ENCODE assay signal across 15 mouse cellular contexts in the genomic region with DNA sequence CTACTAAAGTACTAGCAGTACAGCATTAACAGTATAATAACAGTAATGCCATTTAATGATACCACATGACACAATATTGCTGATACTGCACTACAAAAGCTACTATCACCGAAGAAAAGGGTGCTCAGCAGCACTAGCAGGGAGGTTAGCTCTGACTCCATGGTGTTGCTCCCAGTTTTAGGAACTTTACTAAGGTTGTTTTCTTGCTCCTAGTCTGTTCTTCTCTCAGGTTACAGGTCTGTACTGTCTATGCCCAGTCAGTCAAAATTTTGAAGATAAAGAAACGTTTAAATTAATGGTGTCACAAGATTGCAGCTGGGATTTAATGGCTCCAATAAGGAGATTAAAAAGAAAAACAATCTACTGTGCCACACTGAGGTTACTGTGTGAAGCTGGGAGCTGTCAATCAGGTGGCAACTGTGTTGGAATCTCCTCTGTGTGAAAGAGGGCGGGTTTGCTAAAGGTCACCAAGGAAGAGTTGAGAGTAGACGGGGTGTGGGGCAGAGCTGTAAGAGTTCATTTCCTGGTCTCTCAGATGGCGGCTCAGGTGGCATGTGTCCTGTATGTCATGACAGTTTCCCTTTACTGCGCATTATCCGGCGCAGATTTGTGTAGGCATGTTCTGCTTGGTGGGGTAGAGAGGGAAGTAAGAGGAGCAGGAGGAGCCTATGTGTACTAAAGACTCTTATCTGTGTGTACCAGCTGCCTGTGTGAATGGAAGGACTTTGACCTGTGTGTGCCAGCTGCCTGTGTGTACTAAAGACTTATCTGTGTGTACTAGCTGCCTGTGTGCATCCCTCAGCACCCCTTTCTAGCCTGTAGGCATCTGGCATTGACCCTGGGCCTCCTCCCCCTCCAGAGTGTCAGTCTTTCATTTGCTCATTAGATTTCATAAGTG.
DNase-seq lines count a peak whose midpoint lies in the region; ATAC-seq lines count a peak whose summit lies in the region.
"Had no signal": no experiment of that assay in that cellular context is flagged by ENCODE, and none has a peak within 500 bp of the region (broad histone marks: within the 10 kb centered on the region; RNA-seq: fewer than 3 reads in every experiment).

No protein-coding gene starts in this region.

- WGBS in kidney, embryonic 15.5 days = 55% methylated on average over 8 of the region's 8 CpGs
- 32% methylated on average over 8 of the region's 8 CpGs for WGBS in liver, embryonic 15.5 days (ENCODE audit: insufficient replicate concordance)
- WGBS in heart, embryonic 10.5 days = 61% methylated on average over 8 of the region's 8 CpGs

- no peaks in the 10 kb centered on the region for H3K9me3 ChIP-seq in kidney, embryonic 15.5 days (replicated peaks)
- no peaks in the 10 kb centered on the region for H3K9me3 ChIP-seq in liver, embryonic 15.5 days (replicated peaks)
- no peaks in the 10 kb centered on the region for H3K9me3 ChIP-seq in heart, embryonic 10.5 days
- H3K9me3 ChIP-seq: embryonic facial prominence, embryonic 15.5 days; limb, embryonic 15.5 days; megakaryocyte, embryonic 14.5 days had no signal

- intact Hi-C loops in heart, postnatal 14 days (cut with DNase I) = loop anchor here (10.0 kb wide), 1 partner anchor 518 kb away; no protein-coding TSS in a partner anchor

- H3K27ac ChIP-seq in kidney, embryonic 15.5 days = no peak overlapping the region
- no peak overlapping the region for H3K27ac ChIP-seq in liver, embryonic 15.5 days (replicated peaks)
- H3K27ac ChIP-seq in heart, embryonic 10.5 days = no peak overlapping the region
- H3K27ac ChIP-seq: embryonic facial prominence, embryonic 15.5 days; limb, embryonic 15.5 days had no signal

- DNase-seq in CD4-positive, CD25-positive, alpha-beta regulatory T cell, adult 2 months (ENCODE audit: low read depth, low spot score) = peak; percentile 49
- DNase-seq in heart, postnatal 14 days = no peak
- DNase-seq in retina, embryonic 14.5 days (ENCODE audit: low spot score) = no peak
- no peak for DNase-seq in heart, embryonic 10.5 days (ENCODE audit: low spot score)
- no peak for DNase-seq in ovary, postnatal 10 days (ENCODE audit: low spot score)
- DNase-seq: cerebellum, postnatal 36 days; forebrain, postnatal 0 days; heart, adult 11 months; heart, postnatal 36 days had no signal

- no peaks in the 10 kb centered on the region for H3K36me3 ChIP-seq in kidney, embryonic 15.5 days
- no peaks in the 10 kb centered on the region for H3K36me3 ChIP-seq in liver, embryonic 15.5 days (replicated peaks)
- H3K36me3 ChIP-seq in heart, embryonic 10.5 days = no peaks in the 10 kb centered on the region
- H3K36me3 ChIP-seq: embryonic facial prominence, embryonic 15.5 days; limb, embryonic 15.5 days had no signal

- H3K4me2 ChIP-seq in kidney, embryonic 15.5 days = no peak overlapping the region
- no peak overlapping the region for H3K4me2 ChIP-seq in liver, embryonic 15.5 days
- H3K4me2 ChIP-seq: embryonic facial prominence, embryonic 15.5 days; limb, embryonic 15.5 days had no signal

- H3K9ac ChIP-seq in kidney, embryonic 15.5 days = no peak overlapping the region
- no peak overlapping the region for H3K9ac ChIP-seq in liver, embryonic 15.5 days
- H3K9ac ChIP-seq: embryonic facial prominence, embryonic 15.5 days; forebrain, postnatal 0 days; limb, embryonic 15.5 days had no signal

- no peaks in the 10 kb centered on the region for H3K27me3 ChIP-seq in kidney, embryonic 15.5 days
- H3K27me3 ChIP-seq in liver, embryonic 15.5 days = no peaks in the 10 kb centered on the region
- H3K27me3 ChIP-seq in heart, embryonic 10.5 days (ENCODE audit: insufficient read depth, poor library complexity, severe bottlenecking) = no peaks in the 10 kb centered on the region
- H3K27me3 ChIP-seq: embryonic facial prominence, embryonic 15.5 days; limb, embryonic 15.5 days; megakaryocyte, embryonic 14.5 days had no signal

- peak; percentile 42 to 49 for ATAC-seq in hematopoietic stem cell, adult 5-6 weeks (replicated peaks in 1 of 2; ENCODE audit: insufficient read depth in 1 of 2, low FRiP score in 2 of 2, low TSS enrichment in 1 of 2, low read depth in 1 of 2, poor library complexity in 2 of 2, severe bottlenecking in 2 of 2)
- ATAC-seq in kidney, embryonic 15.5 days (replicated peaks; ENCODE audit: low FRiP score) = peak; percentile 42
- 0 out of 2 replicates have a peak, but pooled peaks have one; percentile 22 for ATAC-seq in liver, embryonic 15.5 days (ENCODE audit: insufficient read depth)
- ATAC-seq: forebrain, postnatal 0 days had no signal

- H3K4me1 ChIP-seq in kidney, embryonic 15.5 days = no peaks in the 10 kb centered on the region
- 0 out of 2 replicates have a peak, but pooled peaks cover 5% of the 10 kb centered on the region for H3K4me1 ChIP-seq in liver, embryonic 15.5 days (replicated peaks)
- H3K4me1 ChIP-seq in heart, embryonic 10.5 days = 0 out of 2 replicates have a peak, but pooled peaks cover 3% of the 10 kb centered on the region
- H3K4me1 ChIP-seq: embryonic facial prominence, embryonic 15.5 days; limb, embryonic 15.5 days; megakaryocyte, embryonic 14.5 days had no signal

- H3K4me3 ChIP-seq in kidney, embryonic 15.5 days (replicated peaks) = no peak overlapping the region
- no peak overlapping the region for H3K4me3 ChIP-seq in liver, embryonic 15.5 days (replicated peaks)
- H3K4me3 ChIP-seq in heart, embryonic 10.5 days = no peak overlapping the region
- H3K4me3 ChIP-seq: embryonic facial prominence, embryonic 15.5 days; limb, embryonic 15.5 days; megakaryocyte, embryonic 14.5 days had no signal
